Mouse (Mus musculus) heart, embryonic 11.5 days (tissue): Measurements from ENCODE around the gene Ctdsp2. TPM values are rescaled to one million over a fixed set of nuclear protein-coding genes. Genes with fewer than 3 reads are reported as not detected.

ENCODE experiments used
- ATAC-seq: fragments of 200-750 bp; cut with Nextera tagmentation; replicated peaks from 2 replicates; pipeline ENCODE4 v1.8.0; 2017; ENCODE audit warnings: moderate library complexity; ENCODE audit not compliant: insufficient number of reproducible peaks, low FRiP score, low TSS enrichment
- H3K27ac ChIP-seq: fragments of 300-500 bp; sonication (generic); 2 replicates; pipeline ENCODE4 v1.5.1; 2014; ENCODE audit warnings: mild to moderate bottlenecking, low read depth, low read length
- H3K27me3 ChIP-seq: fragments of 300-500 bp; sonication (generic); 2 replicates; pipeline ENCODE4 v1.6.1; 2014; ENCODE audit warnings: mild to moderate bottlenecking, low read length, mixed read lengths; ENCODE audit not compliant: control insufficient read depth, insufficient read depth
- H3K36me3 ChIP-seq: fragments of 300-500 bp; sonication (generic); 2 replicates; pipeline ENCODE4 v1.6.1; 2014; ENCODE audit warnings: mild to moderate bottlenecking, low read length, moderate library complexity, mixed read lengths; ENCODE audit not compliant: control insufficient read depth, insufficient read depth
- H3K4me1 ChIP-seq: fragments of 300-500 bp; sonication (generic); 2 replicates; pipeline ENCODE4 v1.6.1; 2014; ENCODE audit warnings: low read length; ENCODE audit not compliant: control insufficient read depth, insufficient read depth
- H3K4me2 ChIP-seq: fragments of 300-500 bp; sonication (generic); 2 replicates; pipeline ENCODE4 v1.6.1; 2014; ENCODE audit warnings: mild to moderate bottlenecking, moderate library complexity
- H3K4me3 ChIP-seq: fragments of 300-500 bp; sonication (generic); 2 replicates; pipeline ENCODE4 v1.5.1; 2014; ENCODE audit warnings: low read depth, low read length
- H3K9ac ChIP-seq: fragments of 300-500 bp; sonication (generic); 2 replicates; pipeline ENCODE4 v1.6.1; 2014; ENCODE audit warnings: mild to moderate bottlenecking, low read depth, low read length, moderate library complexity
- H3K9me3 ChIP-seq: fragments of 300-500 bp; sonication (generic); replicated peaks from 2 replicates; pipeline ENCODE4 v1.6.1; 2016; ENCODE audit warnings: low read length; ENCODE audit not compliant: control insufficient read depth
- WGBS: fragments of 180-500 bp; shearing (Covaris S2); extraction: QIAGEN DNeasy Blood & Tissue Kit; methylation state at CpG from one replicate; pipeline ENCODE4 v1.1.7; 2014; ENCODE audit not compliant: insufficient replicate concordance; 5-methylcytosine and 5-hydroxymethylcytosine counted together
- microRNA counts: library from miRNA; unstranded; fragments of <30 nt; microRNA quantifications from one replicate; lab custom pipeline; 2015
- microRNA-seq: library from miRNA; unstranded; fragments of <30 nt; microRNA quantifications from one replicate; pipeline ENCODE4, GENCODE M21; 2016; ENCODE audit warnings: borderline number of aligned reads
- polyA plus RNA-seq: library from polyadenylated mRNA; unstranded; fragments of >200 nt; fragmentation: Nextera tagmentation; extraction: Ambion mirVana; gene quantifications from 2 replicates; pipeline ENCODE4 v1.2.1, GENCODE M21; 2014

Gene Ctdsp2
- polyA plus RNA-seq, 1 experiment from 2014 or later: 47.6 TPM

GRCm38 (mm10) chr10:127048608-127049394 is 70.3 kb downstream of the Ctdsp2 start:
- no peak for ATAC-seq
- no peak overlapping the region for H3K27ac ChIP-seq
- peak overlapping the region; percentile 25 for H3K4me3 ChIP-seq
- H3K9ac ChIP-seq: 0 out of 2 replicates have a peak overlapping the region, but pooled peaks have one; percentile 22
- peak overlapping the region; percentile 34 for H3K4me2 ChIP-seq
- WGBS: 4% methylated on average over 35 of the region's 35 CpGs
- H3K27me3 ChIP-seq: peaks cover 58% of the 10 kb centered on the region
- peaks cover 3% of the 10 kb centered on the region; the same call in 1 of the 2 replicates for H3K36me3 ChIP-seq
- peaks cover 18% of the 10 kb centered on the region for H3K4me1 ChIP-seq
- H3K9me3 ChIP-seq: no peaks in the 10 kb centered on the region

MicroRNAs within 50 kb of the gene (microRNA counts, 519-probe panel; counts per million panel counts)
- microRNA mmu-miR-26a (lab: Ali Mortazavi, UCI) (4,457 counts per million, percentile 38 among the panel's probes with 10 or more counts), microRNA mmu-miR-546 (lab: Ali Mortazavi, UCI) (32.2 counts per million)

Small RNAs within 50 kb of the gene (microRNA-seq; reads per million reads assigned to microRNA genes)
- gene Mir26a-2 (40.6 reads per million, percentile 57 among the genes with 10 or more reads in this experiment), gene Mir546 (1.6 reads per million, percentile 21 among the genes with 10 or more reads in this experiment)

Other genes with a start within 250 kb of the Ctdsp2 start
- gene Atp23, start 77.4 kb upstream of the Ctdsp2 start, polyA plus RNA-seq: 9.4 and 11.7 TPM in 2 replicates
- gene Avil, start 22.0 kb downstream of the Ctdsp2 start, polyA plus RNA-seq: 0.13 and 0.34 TPM in 2 replicates
- 91.1 and 97.1 TPM in 2 replicates for gene Tsfm, start 52.1 kb downstream of the Ctdsp2 start, polyA plus RNA-seq
- gene Mettl1, start 62.7 kb downstream of the Ctdsp2 start, polyA plus RNA-seq: 36.1 and 43.3 TPM in 2 replicates
- gene Eef1akmt3, start 62.8 kb downstream of the Ctdsp2 start, polyA plus RNA-seq: 0.31 and 0.35 TPM in 2 replicates
- gene Cyp27b1, start 69.5 kb downstream of the Ctdsp2 start, polyA plus RNA-seq: 0.11 and 0.13 TPM in 2 replicates
- gene March9, start 81.5 kb downstream of the Ctdsp2 start, polyA plus RNA-seq: 0.21 and 0.39 TPM in 2 replicates
- 1,419 and 1,452 TPM in 2 replicates for gene Cdk4, start 84.8 kb downstream of the Ctdsp2 start, polyA plus RNA-seq
- 106 and 115 TPM in 2 replicates for gene Tspan31, start 91.5 kb downstream of the Ctdsp2 start, polyA plus RNA-seq
- gene Agap2, start 96.6 kb downstream of the Ctdsp2 start, polyA plus RNA-seq: 0.42 and 0.63 TPM in 2 replicates
- gene Os9, start 142.4 kb downstream of the Ctdsp2 start, polyA plus RNA-seq: 21.3 and 30.3 TPM in 2 replicates
- 1.6 and 1.8 TPM in 2 replicates for gene B4galnt1, start 186.5 kb downstream of the Ctdsp2 start, polyA plus RNA-seq
- gene Slc26a10, start 201.9 kb downstream of the Ctdsp2 start, polyA plus RNA-seq: 8.4 and 11.8 TPM in 2 replicates
- gene Arhgef25, start 211.4 kb downstream of the Ctdsp2 start, polyA plus RNA-seq: 17.9 and 18.0 TPM in 2 replicates
- 82.3 and 83.0 TPM in 2 replicates for gene Dtx3, start 217.0 kb downstream of the Ctdsp2 start, polyA plus RNA-seq
- 20.8 and 21.5 TPM in 2 replicates for gene Pip4k2c, start 232.9 kb downstream of the Ctdsp2 start, polyA plus RNA-seq